Mouse (Mus musculus) layer of hippocampus, adult 2 months (tissue): Measurements from ENCODE around the gene Akirin1. TPM values are rescaled to one million over a fixed set of nuclear protein-coding genes. Genes with fewer than 3 reads are reported as not detected.
A peak's percentile ranks its signal among the peaks of the same experiment; 100 is the strongest.

ENCODE experiments used
- DNase-seq, 2 experiments: peaks; one replicate each; pipeline ENCODE4 v3.0.0; 2022; ENCODE audit warnings: low spot score in 2 of 2
- H3K27ac ChIP-seq: fragments of 200-600 bp; 2 replicates; pipeline ENCODE4 v1.8.1; 2022
- H3K4me3 ChIP-seq: fragments of 200-600 bp; 2 replicates; pipeline ENCODE4 v1.8.1; 2022; ENCODE audit warnings: mild to moderate bottlenecking
- CTCF ChIP-seq: fragments of 200-600 bp; conservative IDR thresholded peaks from 2 replicates; pipeline ENCODE4 v1.8.1; 2022; ENCODE audit warnings: antibody characterized with exemption, mild to moderate bottlenecking, moderate library complexity
- long read RNA-seq, 2 experiments: library from polyadenylated mRNA; stranded (forward); transcript quantifications; one replicate each; pipeline ENCODE4 v2.0.0; 2021; ENCODE audit warnings: borderline mapping rate in 2 of 2
- total RNA-seq, 2 experiments: library from RNA; stranded (reverse); gene quantifications; 2 replicates each; pipeline ENCODE4 v1.2.3; 2021

The Akirin1 gene
- total RNA-seq, result 10 to 100 TPM; 53.9 to 58.1 TPM
- long read RNA-seq, experiment 1, transcript Akirin1-201 (5 exons, 3,052 nt), result major isoform, 118 of 125 reads
- long read RNA-seq, experiment 1, partial matches to known transcripts, result 1 of 125 reads
- long read RNA-seq, experiment 1, other reads (novel, unspliced or antisense), result 6 of 125 reads
- long read RNA-seq, experiment 2, transcript Akirin1-201 (5 exons, 3,052 nt), result major isoform, 157 of 161 reads
- long read RNA-seq, experiment 2, partial matches to known transcripts, result 2 of 161 reads
- long read RNA-seq, experiment 2, other reads (novel, unspliced or antisense), result 2 of 161 reads

GRCm38 (mm10) chr4:123750152-123750651 lies at the start of gene Akirin1:
Gene Akirin1 (minus strand): TSS chr4:123750345.
- H3K4me3 ChIP-seq, result peak within 1 kb of the TSS; percentile 94
- TF ChIP-seq CTCF, result peak; percentile 81
- H3K27ac ChIP-seq, result peak within 1 kb of the TSS; percentile 95
- peak; percentile 96 to 99 for DNase-seq

- Histone ChIP-seq H3K27ac (peak overlapping the region; percentile 88), H3K4me3 (no peak overlapping the region; the same call in 1 of the 2 replicates)
- peak; percentile 70 to 88 for DNase-seq
- TF ChIP-seq CTCF, result no peak
Observed at GRCm38 (mm10) chr4:123797856-123798255, 47.7 kb upstream of the Akirin1 start.

GRCm38 (mm10) chr4:123797403-123797802 lies 47.3 kb upstream of the Akirin1 start:
- no peak for DNase-seq
- no peak for TF ChIP-seq CTCF
- peak overlapping the region; percentile 6; the same call in 1 of the 2 replicates for H3K4me3 ChIP-seq
- H3K27ac ChIP-seq, result peak overlapping the region; percentile 88

- no peak for TF ChIP-seq CTCF
- no peak overlapping the region for H3K27ac ChIP-seq
- H3K4me3 ChIP-seq, result no peak overlapping the region
- no peak for DNase-seq
Observed at GRCm38 (mm10) chr4:123795057-123795456, 44.9 kb upstream of the Akirin1 start.

- no peak for DNase-seq
- Histone ChIP-seq H3K27ac (no peak overlapping the region), H3K4me3 (no peak overlapping the region)
- no peak for TF ChIP-seq CTCF
Observed at GRCm38 (mm10) chr4:123793136-123793535, 43.0 kb upstream of the Akirin1 start.

- Histone ChIP-seq H3K27ac (no peak overlapping the region), H3K4me3 (no peak overlapping the region)
- no peak for TF ChIP-seq CTCF
- no peak for DNase-seq
Observed at GRCm38 (mm10) chr4:123792666-123793065, 42.5 kb upstream of the Akirin1 start.

GRCm38 (mm10) chr4:123787191-123787985 lies 37.2 kb upstream of the Akirin1 start, which contains the start of gene Rhbdl2:
Gene Rhbdl2 (plus strand): TSS chr4:123787874.
- TF ChIP-seq CTCF, result peak; percentile 26; the same call in 1 of the 2 replicates
- no peak within 1 kb of the TSS for H3K27ac ChIP-seq
- peak; percentile 50 to 55 for DNase-seq
- H3K4me3 ChIP-seq, result no peak within 1 kb of the TSS; the same call in 1 of the 2 replicates

- no peak overlapping the region for H3K4me3 ChIP-seq
- H3K27ac ChIP-seq, result no peak overlapping the region
- no peak for TF ChIP-seq CTCF
- no peak for DNase-seq
Observed at GRCm38 (mm10) chr4:123768234-123768633, 18.1 kb upstream of the Akirin1 start.

GRCm38 (mm10) chr4:123767807-123768206 lies 17.7 kb upstream of the Akirin1 start:
- no peak overlapping the region for H3K27ac ChIP-seq
- H3K4me3 ChIP-seq, result no peak overlapping the region
- no peak for DNase-seq
- no peak for TF ChIP-seq CTCF

GRCm38 (mm10) chr4:123765071-123765470 lies 14.9 kb upstream of the Akirin1 start:
- Histone ChIP-seq H3K27ac (no peak overlapping the region), H3K4me3 (no peak overlapping the region)
- TF ChIP-seq CTCF, result no peak
- no peak for DNase-seq

- no peak overlapping the region for H3K27ac ChIP-seq
- H3K4me3 ChIP-seq, result no peak overlapping the region
- TF ChIP-seq CTCF, result peak; percentile 73
- DNase-seq, result no peak
Observed at GRCm38 (mm10) chr4:123758306-123758705, 8.2 kb upstream of the Akirin1 start.

- peak in 1 of 2 experiments; percentile 16 for DNase-seq
- Histone ChIP-seq H3K27ac (peak overlapping the region; percentile 95), H3K4me3 (peak overlapping the region; percentile 94)
- no peak for TF ChIP-seq CTCF
Observed at GRCm38 (mm10) chr4:123750707-123751312, 665 bp upstream of the Akirin1 start.
